Mouse (Mus musculus): ENCODE measurements at regions not wholly inside any gene's neighbourhood (a gene's known extent, or its start where the extent isn't known, plus 50 kb on each side); places are given as distances from the start of the nearest gene placed in this dataset.

- DNase-seq (ENCODE audit: low spot score) = no peak
Measured at GRCm38 (mm10) chr1:155472112-155472955, 55.1 kb upstream of the Xpr1 start.

GRCm38 (mm10) chr1:155472956-155473646 is 55.9 kb upstream of the Xpr1 start:
- DNase-seq (ENCODE audit: low spot score) = no peak

GRCm38 (mm10) chr1:155474973-155475372 is 57.8 kb upstream of the Xpr1 start:
- no peak for DNase-seq (ENCODE audit: low spot score)

GRCm38 (mm10) chr1:155476237-155476636 is 59.0 kb upstream of the Xpr1 start:
- DNase-seq (ENCODE audit: low spot score) = no peak

GRCm38 (mm10) chr1:155482148-155482547 is 64.9 kb upstream of the Xpr1 start:
- DNase-seq (ENCODE audit: low spot score) = no peak

- no peak for DNase-seq (ENCODE audit: low spot score)
Measured at GRCm38 (mm10) chr1:155482760-155483159, 65.5 kb upstream of the Xpr1 start.

GRCm38 (mm10) chr1:155483693-155484092 is 66.5 kb upstream of the Xpr1 start:
- no peak for DNase-seq (ENCODE audit: low spot score)

GRCm38 (mm10) chr1:155487796-155488195 is 70.1 kb upstream of the Acbd6 start:
- DNase-seq (ENCODE audit: low spot score) = no peak

- DNase-seq (ENCODE audit: low spot score) = no peak
Measured at GRCm38 (mm10) chr1:155488966-155489661, 68.8 kb upstream of the Acbd6 start.

- no peak for DNase-seq (ENCODE audit: low spot score)
Measured at GRCm38 (mm10) chr1:155490131-155490530, 67.8 kb upstream of the Acbd6 start.

GRCm38 (mm10) chr1:155491205-155492026 is 66.5 kb upstream of the Acbd6 start:
- no peak for DNase-seq (ENCODE audit: low spot score)

- DNase-seq (ENCODE audit: low spot score) = no peak
Measured at GRCm38 (mm10) chr1:155493333-155493732, 64.6 kb upstream of the Acbd6 start.

GRCm38 (mm10) chr1:155493799-155494198 is 64.1 kb upstream of the Acbd6 start:
- DNase-seq (ENCODE audit: low spot score) = no peak

GRCm38 (mm10) chr1:155494347-155494746 is 63.6 kb upstream of the Acbd6 start:
- DNase-seq (ENCODE audit: low spot score) = no peak

- no peak for DNase-seq (ENCODE audit: low spot score)
Measured at GRCm38 (mm10) chr1:155499735-155500134, 58.2 kb upstream of the Acbd6 start.

- DNase-seq (ENCODE audit: low spot score) = no peak
Measured at GRCm38 (mm10) chr1:155502867-155503266, 55.1 kb upstream of the Acbd6 start.

GRCm38 (mm10) chr1:155504581-155505328 is 53.2 kb upstream of the Acbd6 start:
- DNase-seq (ENCODE audit: low spot score) = peak; percentile 60

- no peak for DNase-seq (ENCODE audit: low spot score)
Measured at GRCm38 (mm10) chr1:155505361-155506077, 52.4 kb upstream of the Acbd6 start.

All from testis, postnatal 10 days (tissue).